Mouse (Mus musculus) telencephalon, adult 2 months (tissue): ENCODE measurements around the gene Cyp2e1.

Experiments
- DNase-seq: peaks from one replicate; pipeline ENCODE4 v3.0.0-alpha.2; 2011; ENCODE audit warnings: low read depth, low spot score

Cyp2e1 gene

DNA sequence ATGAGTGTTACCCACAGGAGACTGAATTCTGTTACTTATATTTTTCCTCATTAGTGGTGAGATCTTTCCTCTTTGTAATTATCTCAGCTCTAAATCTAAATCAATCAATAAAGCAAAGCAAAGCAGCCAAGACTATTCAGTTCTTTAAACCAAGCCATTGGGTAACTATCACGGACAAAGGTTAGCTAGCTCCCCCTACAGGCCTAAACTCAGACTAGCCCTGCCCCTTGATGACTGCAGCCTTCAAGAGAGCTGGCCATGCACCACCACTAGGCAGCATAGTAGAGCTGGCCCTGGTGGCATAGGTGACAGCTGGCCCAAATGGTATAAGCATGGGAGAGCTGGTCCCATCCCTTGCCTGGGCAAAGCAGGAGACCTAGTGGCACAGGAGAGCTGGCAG is 42.2 kb downstream of the Cyp2e1 start:
- DNase-seq, result peak; percentile 34

DNA sequence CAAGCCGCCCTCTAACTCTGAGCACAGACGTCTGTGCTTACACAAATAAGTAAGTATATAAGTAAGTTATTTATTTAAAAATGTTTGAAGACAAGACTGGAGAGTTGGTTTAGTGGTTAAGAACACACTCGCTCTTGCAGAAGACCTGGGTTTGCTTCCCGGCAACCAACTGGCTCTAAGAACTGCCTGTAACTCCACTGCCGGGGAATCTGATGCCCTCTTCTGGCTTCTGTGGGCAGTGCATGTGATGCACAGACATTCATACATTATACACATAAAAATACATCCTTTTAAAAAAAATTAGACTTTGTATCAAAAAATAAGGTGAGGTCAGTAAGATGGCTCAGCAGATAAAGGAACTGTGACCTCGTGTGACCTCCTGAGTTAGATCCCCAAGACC is 47.0 kb downstream of the Cyp2e1 start:
- no peak for DNase-seq

DNA sequence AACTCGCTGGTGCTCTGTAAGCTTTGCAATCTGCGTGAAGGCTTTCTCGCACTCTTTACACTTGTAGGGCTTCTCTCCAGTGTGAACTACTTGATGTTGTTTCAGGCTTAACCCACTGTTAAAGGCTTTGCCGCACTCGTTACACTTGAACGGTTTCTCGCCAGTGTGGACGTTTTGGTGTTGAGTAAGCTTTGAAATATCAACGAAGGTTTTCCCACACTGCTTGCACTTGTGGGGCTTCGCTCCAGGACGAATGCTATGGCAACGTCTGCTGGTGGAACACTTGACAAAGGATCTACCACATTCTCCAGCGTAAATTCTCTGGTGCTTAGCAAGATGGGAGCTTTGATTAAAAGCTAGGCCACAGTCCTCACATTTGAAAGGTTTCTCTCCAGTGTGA is 48.2 kb downstream of the Cyp2e1 start:
- DNase-seq, result no peak

DNA sequence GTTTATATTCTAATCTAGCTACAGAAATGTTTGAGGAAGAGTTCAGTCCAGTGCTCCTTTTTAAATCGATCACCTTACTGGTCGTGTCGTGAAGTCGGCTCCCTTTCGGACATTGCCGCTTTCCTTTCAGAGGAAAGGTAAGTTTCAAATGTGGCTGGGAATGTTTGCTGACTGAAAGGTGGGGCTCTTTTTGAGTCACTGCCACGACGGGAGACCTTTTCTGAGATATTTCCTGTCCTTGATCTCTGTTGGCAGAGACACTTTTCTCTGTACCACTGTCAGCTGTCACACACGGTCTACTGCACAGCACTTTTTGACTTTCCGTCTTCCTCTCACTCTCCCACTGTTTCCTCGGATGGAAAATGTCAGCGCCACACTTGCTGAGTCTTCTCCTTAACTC is 49.3 kb downstream of the Cyp2e1 start:
- no peak for DNase-seq

DNA sequence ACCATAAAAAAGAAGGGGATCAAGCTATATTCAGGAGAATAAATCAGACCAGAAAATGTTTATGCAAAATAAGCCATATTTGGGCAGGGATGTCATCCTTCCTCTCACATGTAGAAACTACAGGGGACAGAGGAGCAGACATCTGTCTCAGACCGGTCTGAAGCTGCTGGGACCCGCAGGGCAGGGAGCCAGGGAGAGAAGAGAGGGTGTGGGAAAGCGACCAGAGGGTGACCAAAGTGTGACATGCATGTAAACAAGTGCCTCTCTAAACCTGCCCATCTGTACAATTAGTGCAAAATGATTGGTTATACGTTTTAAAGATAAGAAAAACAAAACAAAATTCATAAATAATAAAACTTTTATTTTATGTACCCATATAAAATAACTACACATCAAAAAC is 56.6 kb downstream of the Cyp2e1 start:
- DNase-seq, result no peak

DNA sequence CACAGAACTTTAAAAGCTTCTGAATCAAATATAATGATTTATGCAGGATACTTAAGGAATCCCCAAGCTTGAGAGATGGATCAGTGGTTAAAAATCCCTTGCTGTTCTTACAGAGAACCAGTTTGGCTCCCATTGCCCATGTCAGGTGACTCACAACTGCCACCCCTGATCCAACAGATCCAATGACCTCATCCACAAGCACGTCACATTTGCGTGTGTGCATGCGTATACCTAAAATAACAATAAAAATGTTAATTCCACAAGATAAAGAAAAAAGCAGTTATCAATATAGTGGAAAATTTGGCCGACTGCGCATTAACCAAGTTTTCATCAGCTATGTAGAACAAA is 57.7 kb downstream of the Cyp2e1 start:
- DNase-seq, result no peak

DNA sequence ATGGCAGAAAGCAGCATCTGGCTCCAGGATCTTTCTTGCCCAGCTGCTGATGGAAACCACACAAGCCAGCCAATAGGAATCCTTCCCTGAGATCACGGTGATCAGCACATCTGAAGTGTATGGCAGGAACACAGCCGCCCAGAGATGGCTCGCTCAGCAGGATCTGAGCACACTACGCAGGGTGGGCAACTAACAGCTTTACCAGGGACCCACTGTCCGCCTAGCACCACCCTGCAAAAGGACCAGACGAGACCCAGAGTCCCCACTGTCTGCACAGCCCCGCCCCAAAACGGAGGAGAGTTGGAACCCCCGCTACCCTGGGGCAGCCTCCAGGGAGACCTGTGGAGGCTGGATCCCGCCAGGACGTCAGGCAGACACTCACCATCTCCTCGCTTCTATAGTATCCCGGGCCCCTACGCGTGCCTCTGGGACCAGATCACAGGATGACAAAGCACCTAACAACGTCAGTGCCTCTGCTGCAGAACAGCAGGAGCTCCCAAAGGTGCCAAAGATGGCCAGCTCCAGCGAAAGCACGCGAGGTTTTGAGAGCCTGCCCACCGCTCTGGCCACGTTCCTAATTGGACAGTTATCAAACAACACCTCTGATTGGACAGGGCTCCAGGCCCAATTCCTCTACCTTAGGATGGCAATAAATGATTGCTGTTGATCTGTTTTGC is 58.3 kb downstream of the Cyp2e1 start, which contains the start of gene Zfp941:
TSS of gene Zfp941 (minus strand) at position 526 of the 677 bp plus-strand sequence.
- peak; percentile 78 for DNase-seq

DNA sequence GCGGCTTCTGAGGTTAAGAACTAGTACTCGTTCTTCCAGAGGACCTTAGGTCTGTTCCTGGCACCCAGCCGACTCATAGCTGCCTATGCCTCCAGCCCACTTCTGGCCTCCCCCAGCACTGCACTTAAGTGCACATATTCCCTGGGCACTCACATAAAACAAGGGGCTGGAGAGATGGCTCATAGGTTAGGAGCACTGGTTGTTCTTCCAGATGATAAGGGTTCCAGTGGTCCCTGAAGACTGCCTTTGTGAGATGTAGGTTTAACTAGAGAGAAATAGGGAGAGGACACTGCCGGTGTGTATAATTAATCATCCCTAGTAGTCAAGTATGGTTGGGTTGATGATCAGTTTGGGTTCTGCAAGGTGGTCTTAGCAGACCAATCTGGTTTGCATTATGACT is 59.2 kb downstream of the Cyp2e1 start:
- DNase-seq, result no peak
